Mouse (Mus musculus) lung, embryonic 14.5 days (tissue): ENCODE measurements around the gene Slc13a2. TPM values are rescaled to one million over a fixed set of nuclear protein-coding genes. Genes with fewer than 3 reads are reported as not detected.

Source experiments
- ATAC-seq: fragments of 200-750 bp; cut with Nextera tagmentation; 2 replicates; pipeline ENCODE4 v1.8.0; 2017; ENCODE audit warnings: mild to moderate bottlenecking, moderate TSS enrichment, moderate library complexity; ENCODE audit not compliant: insufficient read depth
- DNase-seq: peaks from one replicate; pipeline ENCODE4 v3.0.0-alpha.2; 2015
- H3K27ac ChIP-seq: fragments of 300-500 bp; sonication (generic); 2 replicates; pipeline ENCODE4 v1.5.1; 2014; ENCODE audit warnings: low read depth, mild to moderate bottlenecking, moderate library complexity
- H3K27me3 ChIP-seq: fragments of 300-500 bp; sonication (generic); 2 replicates; pipeline ENCODE4 v1.6.1; 2014; ENCODE audit warnings: low read length, control low read depth; ENCODE audit not compliant: insufficient read depth
- H3K36me3 ChIP-seq: fragments of 300-500 bp; sonication (generic); 2 replicates; pipeline ENCODE4 v1.6.1; 2014; ENCODE audit warnings: control low read depth; ENCODE audit not compliant: insufficient read depth
- H3K4me1 ChIP-seq: fragments of 300-500 bp; sonication (generic); 2 replicates; pipeline ENCODE4 v1.6.1; 2014; ENCODE audit warnings: antibody characterized with exemption, control low read depth; ENCODE audit not compliant: insufficient read depth
- H3K4me2 ChIP-seq: fragments of 300-500 bp; sonication (generic); 2 replicates; pipeline ENCODE4 v1.6.1; 2014; ENCODE audit warnings: mild to moderate bottlenecking
- H3K4me3 ChIP-seq: fragments of 300-500 bp; sonication (generic); 2 replicates; pipeline ENCODE4 v1.5.1; 2014; ENCODE audit warnings: low read depth, low read length
- H3K9ac ChIP-seq: fragments of 300-500 bp; sonication (generic); 2 replicates; pipeline ENCODE4 v1.6.1; 2014
- H3K9me3 ChIP-seq: fragments of 300-500 bp; sonication (generic); 2 replicates; pipeline ENCODE4 v1.6.1; 2016; ENCODE audit warnings: low read depth, low read length, control low read depth
- CTCF ChIP-seq: IDR thresholded peaks from 2 replicates; pipeline ENCODE4 v1.5.1; 2016; ENCODE audit warnings: antibody characterized with exemption, low read depth
- WGBS: fragments of 180-500 bp; shearing (Covaris S2); extraction: QIAGEN DNeasy Blood & Tissue Kit; methylation state at CpG from one replicate; pipeline ENCODE4 v1.1.7; 2014; 5-methylcytosine and 5-hydroxymethylcytosine counted together
- polyA plus RNA-seq: library from polyadenylated mRNA; unstranded; fragments of >200 nt; fragmentation: Nextera tagmentation; extraction: Ambion mirVana; gene quantifications from 2 replicates; pipeline ENCODE4 v1.2.1, GENCODE M21; 2014

Slc13a2 gene
- polyA plus RNA-seq, 1 experiment from 2014 or later, result not detected

DNA sequence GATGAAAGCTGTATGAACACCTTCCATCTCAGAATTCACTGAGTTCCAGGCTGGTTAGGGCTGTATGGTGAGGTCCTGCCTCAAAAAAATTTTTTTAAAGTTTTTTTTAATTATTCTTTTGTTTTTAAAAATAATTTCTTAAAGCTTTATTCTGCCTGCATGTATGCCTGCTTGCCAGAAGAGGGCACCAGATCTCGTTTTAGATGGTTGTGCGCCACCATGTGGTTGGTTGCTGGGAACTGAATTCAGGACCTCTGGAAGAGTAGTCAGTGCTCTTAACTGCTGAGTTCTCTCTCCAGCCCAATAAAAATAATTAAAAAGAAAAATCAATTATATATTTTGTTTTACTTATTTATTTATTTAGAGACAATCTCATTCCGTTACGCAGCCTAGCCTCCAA is 31.7 kb upstream of the Slc13a2 start:
- DNase-seq, result peak; percentile 87
- no peak overlapping the region for H3K27ac ChIP-seq
- H3K4me3 ChIP-seq, result no peak overlapping the region
- no peaks in the 10 kb centered on the region for H3K36me3 ChIP-seq
- H3K4me1 ChIP-seq, result no peaks in the 10 kb centered on the region
- no peaks in the 10 kb centered on the region for H3K9me3 ChIP-seq
- peak; percentile 94 for TF ChIP-seq CTCF
- WGBS, result 11% methylated on average over 4 of the region's 4 CpGs
- no peak for ATAC-seq
- H3K9ac ChIP-seq, result no peak overlapping the region
- no peak overlapping the region for H3K4me2 ChIP-seq
- no peaks in the 10 kb centered on the region for H3K27me3 ChIP-seq

DNA sequence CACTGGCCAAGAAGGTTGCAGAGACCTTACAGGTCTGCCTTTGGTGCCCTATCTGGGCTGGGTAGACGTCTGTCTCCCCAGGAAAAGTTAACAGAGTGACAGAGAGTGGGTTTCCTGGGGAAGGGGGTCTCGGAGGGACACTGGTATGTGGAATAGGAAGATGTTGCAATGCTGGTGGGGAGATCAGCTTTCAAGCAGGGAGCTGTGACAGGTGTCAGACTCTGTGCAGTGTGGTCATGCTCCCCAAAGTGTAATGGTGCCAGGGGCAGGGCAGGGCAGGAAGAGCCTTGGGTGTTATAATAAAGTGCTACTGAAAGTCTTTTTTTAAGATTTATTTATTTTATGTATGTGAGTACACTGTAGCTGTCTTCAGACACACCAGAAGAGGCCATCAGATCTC is 28.3 kb upstream of the Slc13a2 start:
- 39% methylated on average over 2 of the region's 2 CpGs for WGBS
- ATAC-seq (no peak), DNase-seq (no peak)
- Histone ChIP-seq H3K4me2 (no peak overlapping the region), H3K9me3 (no peaks in the 10 kb centered on the region), H3K27ac (no peak overlapping the region), H3K4me3 (no peak overlapping the region), H3K27me3 (no peaks in the 10 kb centered on the region), H3K36me3 (no peaks in the 10 kb centered on the region), H3K9ac (no peak overlapping the region), H3K4me1 (no peaks in the 10 kb centered on the region)
- no peak for TF ChIP-seq CTCF

DNA sequence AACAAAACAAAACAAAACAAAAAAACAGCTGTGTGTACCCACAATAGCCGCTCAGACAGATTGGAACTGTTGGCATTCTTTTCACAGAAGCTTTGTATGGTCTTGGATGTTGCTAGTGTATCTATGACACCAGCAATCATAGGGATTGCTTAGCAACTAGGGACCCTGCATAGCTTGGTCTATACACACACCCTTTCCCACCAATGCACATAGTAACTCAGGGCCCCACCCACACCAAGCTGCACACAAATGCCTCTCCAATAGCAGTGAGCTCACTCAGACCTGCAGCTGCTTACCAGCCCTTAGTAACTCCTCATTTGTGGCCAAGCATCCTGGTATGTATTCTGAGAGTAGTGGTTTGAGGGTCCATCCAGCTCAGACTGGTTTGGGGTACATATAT is 26.2 kb upstream of the Slc13a2 start:
- H3K9me3 ChIP-seq, result no peaks in the 10 kb centered on the region
- H3K4me1 ChIP-seq, result no peaks in the 10 kb centered on the region
- 96% methylated on average over 1 of the region's 1 CpGs for WGBS
- no peak for ATAC-seq
- DNase-seq, result no peak
- no peak overlapping the region for H3K4me2 ChIP-seq
- H3K27me3 ChIP-seq, result no peaks in the 10 kb centered on the region
- H3K27ac ChIP-seq, result no peak overlapping the region
- no peak for TF ChIP-seq CTCF
- H3K4me3 ChIP-seq, result no peak overlapping the region
- no peak overlapping the region for H3K9ac ChIP-seq
- no peaks in the 10 kb centered on the region for H3K36me3 ChIP-seq

DNA sequence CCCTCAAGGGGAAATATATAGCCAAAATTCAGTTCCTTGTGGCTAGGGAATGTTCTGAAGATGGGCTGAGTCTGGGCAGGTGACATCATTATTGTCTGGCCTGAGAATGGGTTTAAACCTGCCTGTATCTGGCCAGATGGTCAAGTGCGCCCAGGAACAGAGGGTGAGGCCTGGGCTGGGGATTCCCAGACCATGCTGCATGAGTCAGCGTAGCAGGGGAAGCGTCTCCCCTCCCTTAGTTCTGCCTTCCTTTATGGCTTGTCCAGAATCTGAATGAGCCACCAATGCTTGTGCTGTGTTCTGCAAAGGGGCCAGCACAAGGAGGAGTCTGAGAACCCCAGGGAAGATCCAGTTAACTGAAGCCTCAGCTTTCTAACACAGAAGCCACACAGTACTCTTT is 25.2 kb upstream of the Slc13a2 start:
- no peak for ATAC-seq
- Histone ChIP-seq H3K27ac (no peak overlapping the region), H3K4me1 (no peaks in the 10 kb centered on the region), H3K4me2 (no peak overlapping the region), H3K4me3 (no peak overlapping the region), H3K27me3 (no peaks in the 10 kb centered on the region), H3K9me3 (no peaks in the 10 kb centered on the region; the same call in 1 of the 2 replicates), H3K36me3 (no peaks in the 10 kb centered on the region), H3K9ac (no peak overlapping the region)
- DNase-seq, result no peak
- no peak for TF ChIP-seq CTCF
- WGBS, result 71% methylated on average over 3 of the region's 3 CpGs

DNA sequence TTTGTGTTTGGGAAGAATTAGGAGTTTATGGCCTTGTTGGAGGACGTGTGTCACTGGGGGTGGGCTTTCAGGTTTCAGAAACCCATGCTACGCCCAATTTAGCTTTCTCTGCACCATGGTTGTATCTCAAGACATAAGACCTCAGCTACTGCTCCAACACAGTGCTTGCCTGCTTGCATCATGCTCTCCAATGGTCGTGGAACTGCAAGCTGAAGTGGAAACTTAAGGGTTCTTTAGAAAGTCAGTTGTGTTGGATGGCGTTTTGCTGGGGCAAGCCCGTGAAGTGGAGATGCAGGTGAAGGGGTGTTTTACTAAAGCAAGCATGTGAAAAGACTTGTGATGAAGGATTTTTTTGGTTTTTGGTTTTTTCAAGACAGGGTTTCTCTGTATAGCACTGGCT is 21.1 kb upstream of the Slc13a2 start:
- 70% methylated on average over 5 of the region's 5 CpGs for WGBS
- no peaks in the 10 kb centered on the region for H3K4me1 ChIP-seq
- TF ChIP-seq CTCF, result no peak
- no peaks in the 10 kb centered on the region for H3K27me3 ChIP-seq
- H3K9ac ChIP-seq, result no peak overlapping the region
- no peak for ATAC-seq
- H3K9me3 ChIP-seq, result no peaks in the 10 kb centered on the region; the same call in 1 of the 2 replicates
- no peak overlapping the region for H3K4me2 ChIP-seq
- no peaks in the 10 kb centered on the region for H3K36me3 ChIP-seq
- DNase-seq, result no peak
- no peak overlapping the region for H3K27ac ChIP-seq
- no peak overlapping the region for H3K4me3 ChIP-seq

DNA sequence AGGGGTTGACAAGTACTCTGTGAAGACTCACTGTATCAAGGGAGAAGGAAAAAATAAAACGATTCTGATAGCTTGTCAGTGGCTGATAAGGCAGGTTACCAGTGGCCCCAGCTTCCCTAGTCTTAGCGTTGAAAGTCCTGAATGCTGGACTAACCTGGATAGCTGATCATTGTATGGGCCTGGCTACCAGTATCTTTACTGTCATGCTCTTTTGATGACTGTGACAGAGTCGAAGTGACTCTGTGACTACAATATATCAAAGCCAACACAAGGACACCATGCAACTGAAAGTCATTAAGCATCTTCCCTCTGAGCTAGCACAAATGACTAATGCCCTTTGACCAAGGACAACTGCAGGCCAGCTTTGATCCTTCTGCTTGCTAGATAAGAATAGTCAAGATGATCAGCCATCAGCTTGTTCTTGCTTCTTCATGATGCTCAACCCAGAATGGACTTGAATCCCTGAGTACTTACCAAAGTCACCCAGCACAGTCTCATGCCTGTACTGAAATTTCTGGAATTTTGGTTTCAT is 16.4 kb upstream of the Slc13a2 start:
- DNase-seq (no peak), ATAC-seq (no peak)
- Histone ChIP-seq H3K9me3 (no peaks in the 10 kb centered on the region; the same call in 1 of the 2 replicates), H3K9ac (no peak overlapping the region), H3K4me2 (no peak overlapping the region), H3K27ac (no peak overlapping the region), H3K4me3 (no peak overlapping the region), H3K36me3 (no peaks in the 10 kb centered on the region), H3K4me1 (0 out of 2 replicates have a peak, but pooled peaks cover 3% of the 10 kb centered on the region), H3K27me3 (no peaks in the 10 kb centered on the region)
- no peak for TF ChIP-seq CTCF
- WGBS, result 67% methylated on average over 3 of the region's 3 CpGs

DNA sequence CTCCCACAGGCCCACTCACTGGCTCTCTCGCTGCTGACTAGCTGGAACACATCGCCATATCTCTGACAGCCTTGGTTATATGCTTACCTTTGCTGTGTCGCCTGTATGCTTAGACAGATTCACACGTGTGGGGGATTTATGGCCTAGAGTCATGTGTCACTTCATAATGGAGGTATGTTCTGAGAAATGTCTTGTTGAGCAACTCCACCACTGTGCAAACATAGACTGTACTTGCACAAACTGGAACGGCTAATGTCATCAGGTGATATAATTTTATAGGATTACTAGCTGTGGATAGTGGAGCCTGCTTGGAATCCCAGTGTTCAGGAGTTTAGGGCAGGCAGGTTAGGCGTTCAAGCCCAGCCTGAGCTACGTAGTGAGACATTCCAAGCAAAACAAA is 15.2 kb upstream of the Slc13a2 start:
- Histone ChIP-seq H3K9me3 (no peaks in the 10 kb centered on the region), H3K4me3 (no peak overlapping the region), H3K4me1 (0 out of 2 replicates have a peak, but pooled peaks cover 3% of the 10 kb centered on the region), H3K9ac (no peak overlapping the region), H3K27ac (no peak overlapping the region), H3K27me3 (no peaks in the 10 kb centered on the region), H3K4me2 (no peak overlapping the region), H3K36me3 (no peaks in the 10 kb centered on the region)
- no peak for TF ChIP-seq CTCF
- no peak for DNase-seq
- no peak for ATAC-seq
- 75% methylated on average over 7 of the region's 7 CpGs for WGBS
